ENCODE assay signal across 8 mouse cellular contexts in the genomic region with DNA sequence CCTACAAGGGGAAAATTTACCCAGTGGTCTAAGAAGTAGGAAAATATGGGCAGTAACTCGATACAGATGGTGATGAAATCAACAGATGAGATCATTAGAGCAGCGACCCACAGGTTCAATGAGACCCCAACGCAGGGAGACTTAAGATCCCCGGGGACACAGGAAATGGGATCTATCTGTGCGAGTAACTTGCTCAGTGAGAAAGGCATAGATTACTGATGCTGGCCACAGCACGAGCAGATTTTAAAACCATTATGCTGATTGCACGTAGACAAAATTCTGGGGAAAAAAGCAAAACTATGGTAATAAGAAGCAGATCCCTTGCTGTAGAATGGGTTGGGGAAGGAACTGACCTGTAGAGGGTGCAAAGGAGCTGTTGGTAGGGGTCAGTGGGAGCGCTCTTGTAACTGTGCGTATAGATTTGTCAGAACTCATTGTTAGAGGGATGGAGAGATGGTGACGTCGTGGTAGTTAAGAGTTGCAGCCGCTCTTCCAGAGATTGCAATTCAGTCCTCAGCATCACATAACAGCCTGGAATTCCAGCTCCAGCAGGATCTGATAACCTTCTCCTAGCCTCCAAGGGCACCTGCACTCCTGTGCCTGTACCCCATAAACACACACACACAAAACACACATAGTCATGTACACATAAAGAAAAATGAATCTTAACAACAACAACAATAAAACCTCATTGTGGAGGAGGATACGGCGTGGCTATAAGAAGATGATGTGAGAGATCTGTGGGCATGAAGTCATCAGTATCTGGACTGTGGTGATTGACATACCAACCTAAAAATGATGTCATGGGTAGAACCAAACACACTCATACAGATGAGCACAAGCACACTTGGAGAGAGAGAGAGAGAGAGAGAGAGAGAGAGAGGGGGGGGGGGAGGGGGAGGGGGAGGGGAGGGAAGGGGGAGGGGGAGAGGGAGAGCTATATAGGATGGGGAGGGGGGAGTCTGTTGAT.
DNase-seq lines count a peak whose midpoint lies in the region; ATAC-seq and TF ChIP-seq lines count a peak whose summit lies in the region.

No protein-coding gene starts in this region.

- 37% methylated on average over 14 of the region's 14 CpGs for WGBS in lung, adult 2 months
- WGBS in midbrain, embryonic 16.5 days = 37% methylated on average over 14 of the region's 14 CpGs

- 0 out of 2 replicates have a peak overlapping the region, but pooled peaks have one; percentile 20 for H3K27ac ChIP-seq in midbrain, embryonic 16.5 days (ENCODE audit: low read length)

- H3K27me3 ChIP-seq in midbrain, embryonic 16.5 days (ENCODE audit: control insufficient read depth, insufficient read depth, low read depth, low read length) = no peaks in the 10 kb centered on the region

- peak; percentile 50 for TF ChIP-seq CTCF in lung, adult 2 months (IDR thresholded peaks at IDR 0.05; ENCODE audit: insufficient read depth, low read length)

- H3K4me3 ChIP-seq in lung, adult 2 months (replicated peaks; ENCODE audit: extremely low read depth, low read depth, low read length) = no peak overlapping the region
- H3K4me3 ChIP-seq in midbrain, embryonic 16.5 days (ENCODE audit: low read depth, low read length) = no peak overlapping the region

- no peak for DNase-seq in lung, adult 2 months
- DNase-seq in lung, adult 18-20 months = no peak
- peak; percentile 46 for DNase-seq in embryo, embryonic 9.5 days (ENCODE audit: extremely low spot score)
- peak; percentile 64 for DNase-seq in hindlimb bud, embryonic 11.5 days (ENCODE audit: extremely low spot score, low read depth, low spot score)
- DNase-seq in spleen, postnatal 4 days (ENCODE audit: low spot score in 2 of 2) = no peak
- no peak for DNase-seq in left cerebral cortex, adult 11 months (ENCODE audit: low spot score)

- no peak overlapping the region for H3K9ac ChIP-seq in midbrain, embryonic 16.5 days (ENCODE audit: low read depth, low read length)

- no peak for TF ChIP-seq POLR2A in lung, adult 2 months (IDR thresholded peaks at IDR 0.05; ENCODE audit: borderline replicate concordance, extremely low read depth, low read depth, low read length)

- H3K9me3 ChIP-seq in midbrain, embryonic 16.5 days (replicated peaks; ENCODE audit: control insufficient read depth, low read length, poor library complexity, severe bottlenecking) = no peaks in the 10 kb centered on the region

- no peaks in the 10 kb centered on the region for H3K4me1 ChIP-seq in lung, adult 2 months (ENCODE audit: control insufficient read depth, insufficient read depth, low read length)
- H3K4me1 ChIP-seq in midbrain, embryonic 16.5 days (ENCODE audit: control insufficient read depth, insufficient read depth, low read length) = peaks cover 20% of the 10 kb centered on the region

- peak; percentile 54; the same call in 1 of the 2 replicates for ATAC-seq in midbrain, embryonic 16.5 days
- no peak for ATAC-seq in megakaryocyte-erythroid progenitor cell, adult 5-6 weeks (replicated peaks; ENCODE audit: low FRiP score, low TSS enrichment, poor library complexity, severe bottlenecking)

- H3K36me3 ChIP-seq in midbrain, embryonic 16.5 days (ENCODE audit: control insufficient read depth, insufficient read depth, low read length) = no peaks in the 10 kb centered on the region

- no peak overlapping the region for H3K4me2 ChIP-seq in midbrain, embryonic 16.5 days (ENCODE audit: low read length)

Comparison
In these comparisons a context has a peak if more than half of its experiments do, and no peak if none do; other contexts are left out.
1. DNase-seq: peak in embryo, embryonic 9.5 days (single experiment) and hindlimb bud, embryonic 11.5 days (single experiment); none in lung, adult 2 months (single experiment), lung, adult 18-20 months (0 of 2), spleen, postnatal 4 days (0 of 2) and left cerebral cortex, adult 11 months (single experiment).